Mouse (Mus musculus): ENCODE data around the gene Clnk.
A peak's percentile ranks its signal among the peaks of the same experiment; 100 is the strongest.
"Not testable (repeated sequence)": the region's sequence is repeated elsewhere in the genome, so short reads cannot be mapped to it uniquely, and the experiment has no call there.

The Clnk gene

DNA sequence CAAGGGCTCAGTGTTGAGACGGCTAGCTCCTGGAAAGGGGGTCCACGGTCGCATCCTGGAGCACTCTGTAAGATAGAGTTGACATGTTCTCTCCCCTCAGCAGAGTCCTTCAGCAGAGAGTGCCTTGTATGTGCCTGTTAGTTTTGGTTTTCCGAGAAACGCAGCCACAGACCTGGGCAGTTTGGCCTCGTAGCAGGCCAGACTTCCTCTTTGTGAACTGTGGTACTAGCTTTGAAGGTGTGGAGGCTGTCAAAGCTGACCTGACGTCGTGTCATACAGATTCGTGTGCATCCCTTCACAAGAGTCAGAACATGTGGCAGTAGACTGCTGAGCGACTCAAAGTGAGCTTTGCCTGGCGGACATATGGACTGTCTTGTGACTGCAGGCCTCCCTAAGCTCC is at the start of gene Clnk:
Gene Clnk, minus strand, starts transcription at position 191 of the 400 bp plus-strand sequence.
- DNase-seq (ENCODE audit: low spot score) = no peak

DNA sequence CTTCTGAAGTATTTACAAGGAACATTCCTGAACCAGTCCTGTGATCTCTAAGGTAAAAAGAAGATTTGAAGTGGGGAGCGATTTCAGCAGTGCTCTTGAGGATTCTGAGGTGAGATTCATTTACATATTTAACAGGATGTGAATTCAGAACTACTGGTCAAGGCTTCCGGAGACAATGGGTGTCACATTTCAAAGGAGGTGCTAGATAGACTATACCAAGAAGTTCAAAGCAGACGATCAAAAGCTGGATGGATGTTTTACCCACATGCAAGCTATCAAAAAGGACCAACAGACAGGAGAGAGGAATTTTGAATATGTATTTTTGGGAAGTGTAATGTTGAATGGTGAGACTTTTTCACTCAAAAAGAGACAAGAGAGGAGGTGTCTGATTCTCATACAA is 28.7 kb upstream of the Clnk start:
- no peak for DNase-seq (ENCODE audit: low spot score)

GRCm38 (mm10) chr5:38904528-38905044 is 28.0 kb upstream of the Clnk start:
- DNase-seq (ENCODE audit: low spot score) = no peak

GRCm38 (mm10) chr5:38902889-38903288 is 26.3 kb upstream of the Clnk start:
- DNase-seq (ENCODE audit: low spot score) = no peak

GRCm38 (mm10) chr5:38899051-38899450 is 22.4 kb upstream of the Clnk start:
- no peak for DNase-seq (ENCODE audit: low spot score)

- DNase-seq (ENCODE audit: low spot score) = no peak
Observed at GRCm38 (mm10) chr5:38888646-38889045, 12.0 kb upstream of the Clnk start.

- DNase-seq (ENCODE audit: low spot score) = no peak
Observed at GRCm38 (mm10) chr5:38886623-38887275, 10.1 kb upstream of the Clnk start.

GRCm38 (mm10) chr5:38882635-38883034 is 6.0 kb upstream of the Clnk start:
- DNase-seq (ENCODE audit: low spot score) = not testable (repeated sequence)

- DNase-seq (ENCODE audit: low spot score) = peak; percentile 15
Observed at GRCm38 (mm10) chr5:38881728-38882620, 5.4 kb upstream of the Clnk start.

- DNase-seq (ENCODE audit: low spot score) = no peak
Observed at GRCm38 (mm10) chr5:38881416-38881727, 4.8 kb upstream of the Clnk start.

GRCm38 (mm10) chr5:38879989-38880706 is 3.5 kb upstream of the Clnk start:
- no peak for DNase-seq (ENCODE audit: low spot score)

DNA sequence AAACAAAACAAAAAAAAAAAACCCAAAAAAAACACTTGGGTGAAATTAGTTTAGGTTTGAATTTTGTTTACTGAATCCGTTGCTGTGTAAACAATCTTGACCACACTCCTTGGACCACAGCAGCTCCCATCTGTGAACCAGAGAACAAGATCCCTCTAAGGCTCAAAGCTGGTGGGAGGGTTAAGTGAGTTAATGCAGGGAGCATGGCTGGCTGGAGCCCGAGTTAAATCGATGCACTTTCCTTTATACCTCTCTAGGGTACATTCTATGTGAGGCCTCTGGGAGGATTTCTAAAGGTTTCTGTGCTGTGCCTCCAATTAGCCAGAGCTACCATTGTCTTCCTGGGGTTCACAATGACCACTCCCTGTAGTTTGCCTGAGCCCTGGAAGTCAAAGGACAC is 1.2 kb downstream of the Clnk start:
- DNase-seq (ENCODE audit: low spot score) = no peak

DNA sequence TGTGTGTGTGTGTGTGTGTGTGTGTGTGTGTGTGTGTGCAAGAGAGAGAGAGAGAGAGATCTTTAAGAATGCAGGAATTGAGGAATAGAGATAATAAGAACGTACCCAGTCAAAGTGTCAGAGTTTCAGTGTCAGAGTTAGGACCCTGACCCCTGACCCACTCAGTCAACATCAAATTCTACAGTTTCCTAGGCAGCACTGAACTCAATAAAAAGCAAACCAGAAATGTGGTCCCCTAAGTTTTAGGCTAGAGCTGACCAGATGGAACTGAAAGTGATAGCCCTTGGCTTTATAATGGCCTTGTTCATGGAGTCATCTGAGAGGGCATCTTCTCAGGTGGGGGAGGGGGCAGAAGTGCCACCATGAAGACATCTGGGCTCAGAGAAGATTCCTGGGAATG is 1.7 kb downstream of the Clnk start:
- no peak for DNase-seq (ENCODE audit: low spot score)

- no peak for DNase-seq (ENCODE audit: low spot score)
Observed at GRCm38 (mm10) chr5:38872906-38873305, 3.7 kb downstream of the Clnk start.

- no peak for DNase-seq (ENCODE audit: low spot score)
Observed at GRCm38 (mm10) chr5:38871591-38871990, 5.0 kb downstream of the Clnk start.

DNA sequence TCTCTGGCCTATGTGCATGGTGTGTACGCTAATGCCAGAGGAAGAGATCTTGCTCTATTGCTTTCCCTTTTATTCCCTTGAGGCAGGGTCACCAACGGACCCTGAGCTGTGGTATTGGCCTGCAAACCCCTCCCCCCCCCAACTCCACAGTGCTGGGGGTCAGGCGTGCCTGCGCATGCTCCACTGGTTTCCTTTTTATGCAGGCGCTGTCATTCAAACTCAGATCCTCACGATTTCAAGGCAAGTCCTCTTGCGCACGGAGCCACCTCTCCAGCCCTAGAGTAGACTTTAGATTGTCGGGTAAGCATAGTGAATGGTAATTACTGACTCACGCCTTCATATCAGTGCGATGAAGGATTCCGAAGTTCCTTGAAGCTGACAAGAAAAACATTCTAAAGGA is 6.1 kb downstream of the Clnk start:
- DNase-seq (ENCODE audit: low spot score) = no peak

DNA sequence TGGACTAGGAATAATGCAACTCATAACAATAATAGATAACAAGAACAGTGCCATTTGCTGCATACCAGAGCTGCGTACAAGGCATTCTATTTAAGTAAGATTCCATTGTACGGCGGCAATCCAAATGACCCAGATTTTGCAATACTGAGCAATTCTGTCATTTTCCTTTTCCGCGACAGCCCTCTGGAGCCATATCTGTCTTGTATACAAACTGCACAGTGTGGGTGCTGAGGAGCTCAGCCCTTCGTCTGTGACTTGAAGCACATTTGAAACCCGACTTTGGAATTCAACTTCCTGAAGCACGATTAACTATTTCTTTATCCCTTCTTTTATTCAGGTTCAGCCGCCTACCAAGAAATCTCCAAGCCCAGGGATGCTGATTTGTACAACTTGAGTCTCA is 6.6 kb downstream of the Clnk start:
- DNase-seq (ENCODE audit: low spot score) = no peak

DNA sequence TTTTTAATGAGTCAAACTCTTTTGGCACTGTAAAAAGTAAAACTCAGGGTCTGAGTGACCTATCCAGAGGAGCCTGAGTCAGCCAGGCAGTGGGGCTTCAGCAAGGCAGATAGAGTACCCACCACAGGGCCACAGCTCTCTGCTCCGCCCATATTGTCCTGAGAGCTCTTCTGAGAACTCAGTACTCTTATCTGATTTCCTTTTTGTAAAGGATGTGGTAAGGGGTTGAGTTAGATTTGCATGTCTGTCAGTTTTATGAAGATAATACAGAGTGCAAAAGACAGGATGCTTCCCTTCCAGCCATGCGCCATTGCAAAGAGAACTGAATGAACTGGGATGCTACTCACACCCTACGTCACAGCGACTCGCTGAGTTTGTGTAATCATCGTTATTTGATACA is 12.0 kb downstream of the Clnk start:
- DNase-seq (ENCODE audit: low spot score) = no peak

GRCm38 (mm10) chr5:38863029-38863428 is 13.6 kb downstream of the Clnk start:
- DNase-seq (ENCODE audit: low spot score) = no peak

- DNase-seq (ENCODE audit: low spot score) = no peak
Observed at GRCm38 (mm10) chr5:38862288-38862985, 14.2 kb downstream of the Clnk start.

GRCm38 (mm10) chr5:38858015-38858721 is 18.4 kb downstream of the Clnk start:
- DNase-seq (ENCODE audit: low spot score) = no peak
